Mouse (Mus musculus): Measurements from ENCODE around the gene Gemin7. TPM values are rescaled to one million over a fixed set of nuclear protein-coding genes. Genes with fewer than 3 reads are reported as not detected.

Gene Gemin7
- polyA plus RNA-seq, 1 experiment from 2014 or later, result 167 TPM

DNA sequence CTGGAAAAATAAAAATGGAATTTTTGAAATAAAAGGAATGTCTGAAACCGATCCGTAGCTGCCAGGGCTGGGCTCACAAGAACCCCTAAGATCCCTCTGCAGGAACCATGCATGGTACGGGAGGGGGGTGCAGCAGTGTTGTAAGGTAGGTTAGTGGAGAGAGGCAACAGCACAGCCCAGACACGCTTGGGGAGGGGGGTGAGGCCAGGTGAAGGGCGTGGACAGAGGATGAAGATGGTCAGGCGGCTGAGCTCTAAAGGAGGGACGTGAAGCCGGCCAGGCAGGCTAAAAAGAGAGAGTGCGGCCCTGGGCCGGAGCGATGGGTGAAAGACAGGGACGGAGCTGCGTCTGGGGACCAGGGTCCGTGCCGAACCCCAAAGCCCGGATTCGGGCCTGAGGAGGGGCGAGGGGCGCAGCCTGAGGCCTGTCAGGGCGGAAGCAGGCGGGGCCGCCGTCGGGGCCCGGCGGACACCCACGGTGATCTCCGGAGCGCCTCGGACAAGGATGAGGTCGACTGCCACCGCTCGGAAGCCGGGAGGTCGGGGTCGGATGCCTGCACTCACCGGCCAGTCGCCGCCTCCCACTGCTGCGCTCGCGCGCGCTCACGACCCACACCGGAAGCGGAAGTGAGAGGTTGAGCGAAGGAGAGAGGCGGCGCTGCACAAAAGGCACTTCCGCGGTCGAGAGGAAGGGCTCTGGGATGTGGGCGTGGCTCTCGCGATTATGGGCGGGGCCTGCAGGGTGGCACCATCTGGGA lies 26.6 kb upstream of the Gemin7 start, which contains the start of gene Clasrp:
Gene Clasrp (minus strand): TSS at position 638 of the 757 bp plus-strand sequence.
- Histone ChIP-seq H3K4me2 (peak within 1 kb of the TSS; percentile 89), H3K9ac (replicated peaks) (peak within 1 kb of the TSS; percentile 94), H3K4me3 (replicated peaks) (peak within 1 kb of the TSS; percentile 99), H3K9me3 (no peaks in the 10 kb centered on the region), H3K27me3 (no peaks in the 10 kb centered on the region), H3K4me1 (replicated peaks) (peaks cover 14% of the 10 kb centered on the region), H3K36me3 (peaks cover 41% of the 10 kb centered on the region), H3K27ac (peak within 1 kb of the TSS; percentile 75)
- 1% methylated on average over 57 of the region's 57 CpGs for WGBS
- ATAC-seq (ENCODE audit: insufficient number of reproducible peaks, insufficient read depth, low FRiP score, low TSS enrichment, low read depth), result peak; percentile 85

DNA sequence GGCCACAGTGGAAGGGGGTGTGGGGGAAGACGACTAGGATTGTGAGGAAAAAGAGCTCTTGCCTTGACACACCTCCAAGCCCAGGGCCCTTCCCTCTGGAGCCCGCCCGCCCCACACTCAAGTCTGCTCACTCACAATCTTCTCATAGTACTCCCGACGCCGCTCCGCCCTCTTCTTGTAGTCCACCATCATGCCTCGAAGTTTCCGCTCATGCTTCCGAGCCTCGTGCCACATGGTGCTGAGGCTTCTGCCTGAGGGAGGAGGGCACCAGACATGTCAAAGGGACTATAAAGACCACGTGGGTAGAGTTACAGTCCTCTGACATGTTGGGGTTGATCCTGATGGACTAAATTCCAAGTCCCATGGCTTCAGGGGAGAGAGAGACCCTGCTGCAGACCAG lies 25.7 kb upstream of the Gemin7 start:
- WGBS, result 81% methylated on average over 12 of the region's 12 CpGs
- H3K4me2 ChIP-seq, result peak overlapping the region; percentile 89
- no peaks in the 10 kb centered on the region for H3K9me3 ChIP-seq
- peak overlapping the region; percentile 99 for H3K4me3 ChIP-seq (replicated peaks)
- no peak overlapping the region for H3K27ac ChIP-seq
- no peak for ATAC-seq (ENCODE audit: insufficient number of reproducible peaks, insufficient read depth, low FRiP score, low TSS enrichment, low read depth)
- H3K4me1 ChIP-seq (replicated peaks), result peaks cover 14% of the 10 kb centered on the region
- H3K36me3 ChIP-seq, result peaks cover 50% of the 10 kb centered on the region
- H3K9ac ChIP-seq (replicated peaks), result peak overlapping the region; percentile 94; the same call in 1 of the 2 replicates
- H3K27me3 ChIP-seq, result no peaks in the 10 kb centered on the region

DNA sequence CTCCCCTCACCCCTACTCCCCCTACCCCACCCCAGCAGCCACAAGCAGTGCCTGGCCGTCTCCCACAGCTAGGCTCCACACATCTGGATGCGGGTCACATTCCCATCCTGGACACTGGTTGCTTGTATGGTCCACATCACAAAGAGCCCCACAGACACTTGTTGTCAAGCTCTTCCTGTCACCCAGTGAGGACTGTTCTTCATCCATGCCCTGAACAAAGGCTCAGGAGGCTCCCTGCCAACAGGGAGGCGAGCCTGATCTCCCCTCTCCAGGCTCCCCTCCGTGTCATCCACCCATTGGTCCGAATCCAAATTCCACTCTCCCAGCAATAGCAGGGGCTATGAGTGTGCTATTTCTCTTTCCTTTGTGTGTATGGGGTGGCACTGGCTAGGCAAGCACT lies 23.2 kb upstream of the Gemin7 start:
- Histone ChIP-seq H3K9ac (replicated peaks) (no peak overlapping the region), H3K36me3 (peaks cover 75% of the 10 kb centered on the region), H3K4me3 (replicated peaks) (no peak overlapping the region), H3K9me3 (no peaks in the 10 kb centered on the region), H3K4me1 (replicated peaks) (peaks cover 14% of the 10 kb centered on the region), H3K27ac (no peak overlapping the region), H3K4me2 (no peak overlapping the region), H3K27me3 (no peaks in the 10 kb centered on the region)
- 75% methylated on average over 5 of the region's 5 CpGs for WGBS
- ATAC-seq (ENCODE audit: insufficient number of reproducible peaks, insufficient read depth, low FRiP score, low TSS enrichment, low read depth), result no peak

DNA sequence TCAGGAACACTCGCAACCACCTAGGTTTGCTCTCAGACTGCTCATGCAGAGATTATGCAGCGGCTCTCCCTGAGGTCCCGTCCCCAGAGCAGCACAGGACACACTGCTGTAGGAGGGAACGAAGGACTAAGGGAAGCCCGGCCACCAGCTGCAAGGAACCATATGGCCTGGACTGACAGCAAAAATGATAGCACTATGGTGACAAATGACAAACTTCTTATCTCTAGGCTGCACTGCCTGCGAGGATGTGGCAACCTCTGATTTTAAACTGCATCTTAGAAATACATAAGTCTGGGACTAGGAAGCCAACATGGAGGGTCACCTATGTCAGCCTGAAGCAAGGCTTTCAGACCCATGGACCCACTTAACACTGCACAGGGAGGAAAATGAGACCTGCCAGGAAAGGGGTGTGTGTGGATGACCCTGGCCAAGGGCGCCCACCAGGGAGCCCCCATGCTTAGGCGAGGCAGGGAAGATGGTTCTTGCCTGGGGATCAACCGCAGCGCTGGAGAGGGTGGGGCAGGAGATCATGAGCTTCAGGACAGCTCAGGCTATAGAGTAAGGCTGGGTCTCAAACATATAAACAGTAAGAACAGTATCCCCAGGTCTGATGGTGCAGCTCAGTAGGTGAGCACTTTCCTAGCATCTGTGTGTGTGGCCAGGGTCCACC lies 15.8 kb upstream of the Gemin7 start:
- no peak for ATAC-seq (ENCODE audit: insufficient number of reproducible peaks, insufficient read depth, low FRiP score, low TSS enrichment, low read depth)

DNA sequence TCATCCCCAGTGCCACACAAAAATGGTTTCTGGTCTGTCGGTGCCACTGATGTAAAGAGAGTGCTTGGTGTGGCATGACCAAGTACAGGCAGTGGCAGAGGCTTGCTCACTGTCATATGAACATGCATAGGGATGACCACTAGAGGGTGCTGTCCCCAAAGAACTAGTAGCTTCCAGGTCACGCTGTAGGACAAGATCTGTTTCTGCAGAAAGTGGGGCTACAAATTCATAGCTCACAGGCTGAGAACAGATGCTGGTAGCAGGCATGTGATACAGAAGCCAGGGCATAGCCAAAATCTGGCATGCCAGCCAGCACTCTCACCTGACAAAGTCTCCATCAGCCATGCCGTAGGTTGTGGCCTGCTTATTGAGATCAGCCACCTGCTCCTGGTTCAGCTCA lies 12.5 kb upstream of the Gemin7 start:
- no peak for ATAC-seq (ENCODE audit: insufficient number of reproducible peaks, insufficient read depth, low FRiP score, low TSS enrichment, low read depth)
- no peak overlapping the region for H3K4me2 ChIP-seq
- H3K4me3 ChIP-seq (replicated peaks), result no peak overlapping the region
- H3K36me3 ChIP-seq, result peaks cover 100% of the 10 kb centered on the region
- 67% methylated on average over 3 of the region's 3 CpGs for WGBS
- H3K4me1 ChIP-seq (replicated peaks), result no peaks in the 10 kb centered on the region
- H3K27me3 ChIP-seq, result no peaks in the 10 kb centered on the region
- H3K27ac ChIP-seq, result no peak overlapping the region
- no peaks in the 10 kb centered on the region for H3K9me3 ChIP-seq
- no peak overlapping the region for H3K9ac ChIP-seq (replicated peaks)

More for the DNA sequence above, 15.8 kb upstream of the Gemin7 start:
- 90% methylated on average over 10 of the region's 10 CpGs for WGBS
- Histone ChIP-seq H3K27ac (no peak overlapping the region), H3K27me3 (no peaks in the 10 kb centered on the region), H3K4me1 (replicated peaks) (no peaks in the 10 kb centered on the region), H3K9ac (replicated peaks) (0 out of 2 replicates have a peak overlapping the region, but pooled peaks have one; percentile 18), H3K4me2 (no peak overlapping the region), H3K9me3 (no peaks in the 10 kb centered on the region), H3K36me3 (peaks cover 99% of the 10 kb centered on the region), H3K4me3 (replicated peaks) (no peak overlapping the region)

DNA sequence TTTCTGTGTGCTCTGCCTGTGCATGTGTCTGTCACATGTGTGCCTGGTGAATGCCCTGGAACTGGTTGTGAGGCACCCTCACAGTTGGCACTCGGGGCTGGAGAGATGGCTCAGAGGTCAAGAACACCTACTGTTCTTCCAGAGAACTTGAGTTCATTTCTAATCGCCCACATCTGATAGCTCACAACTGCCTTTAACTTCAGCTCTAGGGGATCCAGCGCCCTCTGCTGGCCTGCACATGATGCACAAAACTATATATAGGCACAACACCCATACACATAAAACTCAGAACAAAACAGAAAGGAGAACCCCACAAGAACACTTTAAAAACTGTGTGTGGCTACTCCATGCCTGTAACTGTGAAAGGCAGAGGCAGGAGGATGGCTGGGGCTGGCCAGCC lies 11.8 kb upstream of the Gemin7 start:
- Histone ChIP-seq H3K27me3 (no peaks in the 10 kb centered on the region), H3K27ac (no peak overlapping the region), H3K9ac (replicated peaks) (no peak overlapping the region), H3K36me3 (peaks cover 100% of the 10 kb centered on the region), H3K4me3 (replicated peaks) (no peak overlapping the region), H3K9me3 (no peaks in the 10 kb centered on the region), H3K4me2 (no peak overlapping the region), H3K4me1 (replicated peaks) (no peaks in the 10 kb centered on the region)
- 61% methylated on average over 3 of the region's 3 CpGs for WGBS
- no peak for ATAC-seq (ENCODE audit: insufficient number of reproducible peaks, insufficient read depth, low FRiP score, low TSS enrichment, low read depth)

DNA sequence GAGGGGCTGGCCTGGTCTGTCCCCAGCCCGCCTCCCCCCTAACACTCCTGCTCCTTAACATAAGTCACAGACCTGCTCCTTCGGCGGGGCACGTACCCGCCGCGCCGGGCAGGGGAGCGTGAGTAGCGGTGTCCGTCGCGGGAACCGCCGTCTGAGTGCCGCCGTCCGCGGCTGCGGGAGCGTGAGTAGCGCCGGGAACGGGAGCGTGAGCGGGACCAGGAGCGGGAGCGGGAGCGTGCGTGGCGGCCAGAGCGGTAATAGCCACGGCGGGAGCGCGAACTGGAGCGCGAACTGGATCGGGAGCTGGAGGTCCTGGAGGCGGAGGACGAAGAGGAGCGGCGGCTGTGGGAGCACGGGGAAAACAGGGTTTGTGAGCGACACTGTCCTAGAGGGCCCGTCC lies 8.9 kb upstream of the Gemin7 start:
- no peaks in the 10 kb centered on the region for H3K4me1 ChIP-seq (replicated peaks)
- H3K36me3 ChIP-seq, result peaks cover 99% of the 10 kb centered on the region
- H3K4me2 ChIP-seq, result no peak overlapping the region
- H3K27me3 ChIP-seq, result no peaks in the 10 kb centered on the region
- ATAC-seq (ENCODE audit: insufficient number of reproducible peaks, insufficient read depth, low FRiP score, low TSS enrichment, low read depth), result no peak
- 78% methylated on average over 46 of the region's 46 CpGs for WGBS
- H3K9ac ChIP-seq (replicated peaks), result 0 out of 2 replicates have a peak overlapping the region, but pooled peaks have one; percentile 3
- no peak overlapping the region for H3K4me3 ChIP-seq (replicated peaks)
- H3K27ac ChIP-seq, result no peak overlapping the region
- no peaks in the 10 kb centered on the region for H3K9me3 ChIP-seq

DNA sequence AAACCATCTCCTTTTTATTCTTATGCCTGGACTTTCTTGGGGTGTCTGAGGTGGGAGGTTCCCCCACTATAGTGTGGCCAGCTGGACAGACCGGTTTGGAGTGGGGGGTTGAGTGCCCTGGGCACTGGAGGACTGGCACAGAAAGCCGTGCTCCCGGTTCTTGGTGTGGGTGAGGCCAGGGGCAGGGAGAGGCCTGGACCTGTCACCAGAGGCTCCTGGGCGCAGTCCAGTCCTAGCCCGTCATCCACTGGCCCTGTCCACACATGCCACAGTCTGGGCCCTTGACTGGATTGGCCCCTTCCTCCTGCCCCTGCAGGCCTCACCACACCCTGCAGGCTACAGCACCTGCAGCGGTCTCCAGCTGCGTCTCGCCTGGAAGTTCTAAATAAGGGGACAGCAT lies 3.2 kb upstream of the Gemin7 start:
- H3K9me3 ChIP-seq, result no peaks in the 10 kb centered on the region
- no peak overlapping the region for H3K4me3 ChIP-seq (replicated peaks)
- no peak overlapping the region for H3K4me2 ChIP-seq
- 76% methylated on average over 8 of the region's 8 CpGs for WGBS
- peaks cover 60% of the 10 kb centered on the region for H3K36me3 ChIP-seq
- no peak for ATAC-seq (ENCODE audit: insufficient number of reproducible peaks, insufficient read depth, low FRiP score, low TSS enrichment, low read depth)
- H3K27ac ChIP-seq, result no peak overlapping the region
- H3K9ac ChIP-seq (replicated peaks), result no peak overlapping the region
- H3K27me3 ChIP-seq, result peaks cover 51% of the 10 kb centered on the region
- H3K4me1 ChIP-seq (replicated peaks), result peaks cover 18% of the 10 kb centered on the region

DNA sequence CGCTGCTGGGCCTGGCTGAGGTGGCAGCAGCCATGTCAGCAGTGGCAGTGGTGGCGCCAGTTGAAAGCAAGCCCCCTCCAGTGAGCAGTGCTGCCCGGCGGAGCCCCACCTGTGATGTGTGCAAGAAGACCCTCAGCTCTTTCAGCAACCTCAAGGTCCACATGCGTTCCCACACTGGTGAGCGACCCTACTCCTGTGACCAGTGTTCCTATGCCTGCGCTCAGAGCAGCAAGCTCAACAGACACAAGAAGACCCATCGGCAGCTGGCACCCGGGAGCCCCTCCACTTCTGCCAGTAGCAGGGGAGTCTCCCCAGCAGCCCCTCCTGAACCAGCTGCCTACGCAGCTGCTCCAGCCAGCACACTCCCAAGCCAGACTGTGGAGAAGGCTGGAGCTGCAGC lies 2.4 kb upstream of the Gemin7 start:
- Histone ChIP-seq H3K27ac (no peak overlapping the region), H3K4me3 (replicated peaks) (no peak overlapping the region), H3K4me1 (replicated peaks) (peaks cover 18% of the 10 kb centered on the region), H3K36me3 (peaks cover 51% of the 10 kb centered on the region), H3K27me3 (peaks cover 58% of the 10 kb centered on the region), H3K4me2 (no peak overlapping the region), H3K9me3 (no peaks in the 10 kb centered on the region), H3K9ac (replicated peaks) (no peak overlapping the region; the same call in 1 of the 2 replicates)
- WGBS, result 89% methylated on average over 10 of the region's 10 CpGs
- ATAC-seq (ENCODE audit: insufficient number of reproducible peaks, insufficient read depth, low FRiP score, low TSS enrichment, low read depth), result no peak

DNA sequence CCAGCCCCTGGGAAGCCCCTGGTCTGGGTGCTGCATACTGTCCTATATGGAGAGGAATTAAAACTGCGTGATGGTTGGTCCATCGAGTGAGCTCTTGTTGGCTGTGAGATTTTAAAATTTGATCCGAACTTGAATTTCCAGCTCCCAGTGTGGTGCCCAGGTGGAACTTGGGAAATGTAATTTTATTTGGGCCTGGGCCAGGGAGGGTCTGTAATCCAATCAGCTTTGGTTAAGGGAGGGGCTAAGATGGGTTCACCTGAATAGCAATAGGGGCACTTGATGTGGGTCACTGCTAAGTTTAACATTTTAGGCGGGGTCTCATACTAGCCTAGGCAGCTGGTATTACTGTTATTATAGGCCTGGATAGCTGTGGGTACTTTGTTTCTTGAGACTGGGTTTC lies 1.0 kb upstream of the Gemin7 start:
- Histone ChIP-seq H3K27me3 (peaks cover 60% of the 10 kb centered on the region), H3K27ac (no peak overlapping the region), H3K4me2 (no peak overlapping the region), H3K9ac (replicated peaks) (no peak overlapping the region), H3K36me3 (peaks cover 38% of the 10 kb centered on the region), H3K9me3 (no peaks in the 10 kb centered on the region), H3K4me3 (replicated peaks) (0 out of 2 replicates have a peak overlapping the region, but pooled peaks have one; percentile 40), H3K4me1 (replicated peaks) (peaks cover 22% of the 10 kb centered on the region)
- 57% methylated on average over 4 of the region's 4 CpGs for WGBS
- ATAC-seq (ENCODE audit: insufficient number of reproducible peaks, insufficient read depth, low FRiP score, low TSS enrichment, low read depth), result no peak

DNA sequence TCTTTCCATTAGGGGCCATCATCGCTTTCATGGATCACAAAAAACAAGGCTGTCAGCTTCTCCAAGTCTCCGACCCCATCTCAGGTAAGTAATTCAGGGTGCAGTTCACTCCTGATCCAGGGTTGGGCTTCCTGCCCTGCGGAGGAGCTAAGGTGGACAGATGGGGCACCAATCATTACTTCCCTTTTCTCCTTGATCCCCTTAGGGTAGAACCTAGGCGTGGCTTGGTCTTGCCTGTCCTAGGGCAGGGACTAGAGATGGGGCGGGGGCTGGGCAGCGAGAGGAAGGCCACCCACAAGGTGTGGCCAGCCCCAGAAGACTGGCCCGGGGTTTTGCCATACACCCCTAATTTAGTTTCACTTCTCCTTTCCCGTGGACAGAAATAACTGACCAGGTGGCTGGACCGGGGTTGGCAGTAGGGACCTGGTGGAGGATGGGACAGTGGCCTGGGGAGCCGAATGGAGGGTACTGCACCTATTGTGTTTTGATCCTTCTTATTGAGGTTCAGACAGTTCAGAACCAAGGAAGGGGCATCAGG lies 551 bp upstream of the Gemin7 start:
- ATAC-seq (ENCODE audit: insufficient number of reproducible peaks, insufficient read depth, low FRiP score, low TSS enrichment, low read depth), result no peak
- peak overlapping the region; percentile 75 for H3K4me2 ChIP-seq
- H3K36me3 ChIP-seq, result peaks cover 33% of the 10 kb centered on the region
- peak overlapping the region; percentile 63 for H3K9ac ChIP-seq (replicated peaks)
- peaks cover 60% of the 10 kb centered on the region for H3K27me3 ChIP-seq
- H3K4me1 ChIP-seq (replicated peaks), result peaks cover 22% of the 10 kb centered on the region
- no peaks in the 10 kb centered on the region for H3K9me3 ChIP-seq
- 10% methylated on average over 10 of the region's 10 CpGs for WGBS
- peak overlapping the region; percentile 40 for H3K4me3 ChIP-seq (replicated peaks)
- no peak overlapping the region for H3K27ac ChIP-seq
